32 mouse cellular contexts compared by ENCODE assay signal in the genomic region with DNA sequence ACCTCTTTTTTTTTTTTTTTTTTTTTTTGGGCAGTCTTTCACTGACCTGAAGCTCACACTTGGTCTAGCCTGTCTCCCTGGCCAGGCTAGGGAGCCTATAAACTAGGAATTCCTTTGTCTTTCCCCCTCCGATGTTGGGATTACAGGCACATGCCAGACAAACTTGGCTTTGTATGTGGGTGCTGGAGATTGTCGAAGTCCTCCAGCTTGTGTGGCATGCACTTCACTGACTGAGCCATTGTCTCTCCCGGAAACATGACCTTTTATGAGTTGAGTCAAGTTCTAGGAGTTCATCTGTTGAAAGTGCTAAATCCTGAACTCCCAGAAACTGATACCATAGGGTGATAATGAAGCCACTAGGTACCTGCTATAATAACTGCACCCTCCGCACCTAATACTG. TPM values are rescaled to one million over a fixed set of nuclear protein-coding genes. Genes with fewer than 3 reads are reported as not detected.
"Had no signal": no experiment of that assay in that cellular context is flagged by ENCODE, and none has a peak within 500 bp of the region (broad histone marks: within the 10 kb centered on the region; RNA-seq: fewer than 3 reads in every experiment).

No protein-coding gene starts in this region.

- H3K9me3 ChIP-seq: limb, embryonic 10.5 days; limb, embryonic 15.5 days; liver, embryonic 12.5 days; liver, embryonic 13.5 days; liver, embryonic 15.5 days; lung, embryonic 15.5 days; midbrain, embryonic 10.5 days; midbrain, embryonic 12.5 days; midbrain, embryonic 13.5 days; midbrain, embryonic 15.5 days had no signal

- H3K27me3 ChIP-seq: limb, embryonic 12.5 days; limb, embryonic 13.5 days; limb, embryonic 15.5 days; liver, embryonic 12.5 days; liver, embryonic 13.5 days; liver, embryonic 15.5 days; lung, embryonic 15.5 days; megakaryocyte, embryonic 14.5 days; midbrain, embryonic 12.5 days; midbrain, embryonic 13.5 days; midbrain, embryonic 15.5 days had no signal

- H3K4me3 ChIP-seq: limb, embryonic 10.5 days; limb, embryonic 12.5 days; limb, embryonic 13.5 days; limb, embryonic 15.5 days; liver, embryonic 12.5 days; liver, embryonic 13.5 days; liver, embryonic 15.5 days; lung, embryonic 15.5 days; megakaryocyte, embryonic 14.5 days; midbrain, embryonic 10.5 days; midbrain, embryonic 12.5 days; midbrain, embryonic 13.5 days; midbrain, embryonic 15.5 days; myocyte had no signal

- H3K4me1 ChIP-seq: liver, embryonic 15.5 days; lung, embryonic 15.5 days; midbrain, embryonic 12.5 days; midbrain, embryonic 13.5 days; midbrain, embryonic 15.5 days had no signal

- H3K27ac ChIP-seq: limb, embryonic 10.5 days; limb, embryonic 12.5 days; limb, embryonic 13.5 days; limb, embryonic 15.5 days; liver, embryonic 12.5 days; liver, embryonic 13.5 days; liver, embryonic 14.5 days; liver, embryonic 15.5 days; lung, embryonic 15.5 days; macrophage; midbrain, embryonic 10.5 days; midbrain, embryonic 12.5 days; midbrain, embryonic 13.5 days; midbrain, embryonic 15.5 days had no signal

- H3K36me3 ChIP-seq: limb, embryonic 15.5 days; liver, embryonic 12.5 days; liver, embryonic 13.5 days; liver, embryonic 15.5 days; lung, embryonic 15.5 days; midbrain, embryonic 10.5 days; midbrain, embryonic 12.5 days; midbrain, embryonic 13.5 days; midbrain, embryonic 15.5 days had no signal

- H3K9ac ChIP-seq: limb, embryonic 12.5 days; limb, embryonic 13.5 days; limb, embryonic 15.5 days; liver, embryonic 12.5 days; liver, embryonic 13.5 days; liver, embryonic 14.5 days; liver, embryonic 15.5 days; liver, postnatal 0 days; lung, embryonic 14.5 days; lung, embryonic 15.5 days; midbrain, embryonic 12.5 days; midbrain, embryonic 13.5 days; midbrain, embryonic 15.5 days had no signal

- DNase-seq: left cerebral cortex, postnatal 4 days; liver; liver, embryonic 13.5 days; liver, postnatal 0 days; lung, adult 18-20 months; lung, adult 2 months; lung, embryonic 14.5 days; lung, postnatal 10 days; lung, postnatal 14 days; lung, postnatal 36 days; lung, postnatal 4 days; midbrain, embryonic 14.5 days had no signal

- H3K4me2 ChIP-seq: limb, embryonic 12.5 days; limb, embryonic 13.5 days; limb, embryonic 15.5 days; liver, embryonic 11.5 days; liver, embryonic 12.5 days; liver, embryonic 13.5 days; liver, embryonic 15.5 days; lung, embryonic 14.5 days; lung, embryonic 15.5 days; midbrain, embryonic 11.5 days; midbrain, embryonic 12.5 days; midbrain, embryonic 13.5 days; midbrain, embryonic 15.5 days had no signal

- ATAC-seq: liver, embryonic 12.5 days; liver, postnatal 0 days; lung, postnatal 0 days; midbrain, embryonic 13.5 days; midbrain, embryonic 15.5 days; midbrain, embryonic 16.5 days had no signal

RNA-seq across cellular contexts. Expression of gene BC067074, which starts 41.8 kb away (rescaled TPM):
- polyA plus RNA-seq: liver, adult 2 months; macrophage had no signal
